Mouse (Mus musculus): ENCODE data around the gene Shb. TPM values are rescaled to one million over a fixed set of nuclear protein-coding genes. Genes with fewer than 3 reads are reported as not detected.

Gene Shb
- polyA plus RNA-seq, 1 experiment from 2014 or later, result 4.9 TPM

DNA sequence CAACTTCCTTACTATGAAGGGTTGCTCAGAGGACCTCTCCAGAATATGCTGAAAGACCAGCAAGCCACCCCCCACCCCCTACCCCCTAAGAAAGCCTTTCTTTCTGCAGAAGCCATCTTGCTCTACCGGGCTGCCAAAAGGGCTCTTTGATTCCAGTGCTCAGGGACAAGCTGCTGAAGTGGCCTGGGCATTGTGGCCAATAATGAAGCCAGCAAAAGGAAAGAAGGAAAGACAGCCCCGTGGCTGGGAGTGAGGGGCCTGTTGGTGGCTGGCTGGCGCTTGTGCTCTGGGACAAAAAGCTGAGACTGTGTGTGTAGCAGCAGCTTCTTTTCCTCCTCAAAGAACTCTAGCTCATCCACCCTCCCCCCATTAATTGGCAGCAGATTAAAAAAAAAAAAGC is 111.5 kb downstream of the Shb start:
- Histone ChIP-seq H3K4me2 (replicated peaks) (no peak overlapping the region), H3K36me3 (no peaks in the 10 kb centered on the region), H3K27me3 (peaks cover 28% of the 10 kb centered on the region), H3K4me1 (peaks cover 33% of the 10 kb centered on the region), H3K9me3 (no peaks in the 10 kb centered on the region), H3K27ac (replicated peaks) (no peak overlapping the region; the same call in 1 of the 2 replicates), H3K9ac (replicated peaks) (no peak overlapping the region), H3K4me3 (no peak overlapping the region)
- ATAC-seq (ENCODE audit: low FRiP score, low read depth), result no peak
- 39% methylated on average over 3 of the region's 3 CpGs for WGBS

DNA sequence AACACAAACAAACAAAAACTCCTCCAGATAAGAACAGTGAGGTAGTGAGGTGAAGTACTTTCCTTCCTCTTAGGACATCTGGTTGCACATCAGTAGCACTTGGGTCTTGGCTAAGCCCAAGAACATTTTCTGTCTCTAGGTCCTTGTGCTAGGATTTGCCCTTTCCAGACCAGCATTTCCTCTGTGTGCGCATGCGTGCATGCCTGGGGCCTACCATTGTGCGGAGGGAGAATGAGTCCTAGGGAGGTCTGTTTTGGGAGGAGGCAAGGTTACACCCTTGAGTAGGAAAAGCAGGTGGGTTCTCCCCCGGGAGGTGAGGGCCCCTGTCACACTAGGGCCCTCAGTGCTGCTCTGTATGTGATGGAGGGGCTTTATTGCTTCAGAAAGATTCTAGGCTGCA is 113.2 kb downstream of the Shb start:
- Histone ChIP-seq H3K36me3 (no peaks in the 10 kb centered on the region), H3K9ac (replicated peaks) (no peak overlapping the region), H3K4me2 (replicated peaks) (no peak overlapping the region), H3K9me3 (no peaks in the 10 kb centered on the region), H3K27ac (replicated peaks) (no peak overlapping the region), H3K27me3 (peaks cover 20% of the 10 kb centered on the region), H3K4me1 (peaks cover 30% of the 10 kb centered on the region), H3K4me3 (no peak overlapping the region)
- 78% methylated on average over 4 of the region's 4 CpGs for WGBS
- ATAC-seq (ENCODE audit: low FRiP score, low read depth), result no peak

DNA sequence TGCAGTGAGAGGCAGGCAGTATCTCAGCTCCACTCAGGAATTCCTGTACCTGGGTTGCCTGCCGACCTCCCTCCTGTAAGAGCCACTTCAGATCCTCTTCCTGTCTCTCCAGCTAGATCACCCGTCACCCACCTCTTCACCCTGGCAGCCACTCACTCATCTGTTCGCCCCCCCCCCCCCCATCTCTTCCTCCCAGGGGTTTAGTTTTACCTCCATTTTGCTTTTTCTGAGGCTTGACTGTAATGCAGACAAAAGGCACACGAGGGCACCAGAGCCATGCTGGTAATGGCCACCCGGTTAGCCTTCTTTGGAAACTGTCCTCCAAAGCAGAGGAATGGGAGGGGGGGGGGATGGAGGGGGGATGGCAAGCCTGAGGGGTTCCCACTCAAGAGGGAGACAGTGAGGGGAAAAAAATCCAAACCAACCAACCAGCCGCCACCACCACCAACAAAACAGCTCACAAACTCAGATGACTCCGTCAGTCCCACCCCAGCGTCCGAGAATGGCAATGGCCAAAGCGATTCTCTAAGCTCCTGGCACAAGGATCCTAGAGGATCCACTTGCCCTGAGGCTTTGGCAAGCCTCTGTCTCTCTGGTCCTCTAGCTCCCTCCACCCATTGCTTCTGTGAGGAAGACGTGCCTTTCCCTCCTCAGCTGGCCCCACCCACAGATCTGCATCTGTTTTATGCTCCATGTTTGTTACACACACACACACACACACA is 113.9 kb downstream of the Shb start:
- peak; percentile 39; the same call in 1 of the 2 replicates for ATAC-seq (ENCODE audit: low FRiP score, low read depth)
- H3K4me1 ChIP-seq, result peaks cover 23% of the 10 kb centered on the region
- H3K4me3 ChIP-seq, result no peak overlapping the region
- no peaks in the 10 kb centered on the region for H3K36me3 ChIP-seq
- no peak overlapping the region for H3K27ac ChIP-seq (replicated peaks)
- peaks cover 14% of the 10 kb centered on the region for H3K27me3 ChIP-seq
- peak overlapping the region; percentile 15; the same call in 1 of the 2 replicates for H3K4me2 ChIP-seq (replicated peaks)
- H3K9me3 ChIP-seq, result no peaks in the 10 kb centered on the region
- WGBS, result 27% methylated on average over 10 of the region's 11 CpGs
- no peak overlapping the region for H3K9ac ChIP-seq (replicated peaks)

DNA sequence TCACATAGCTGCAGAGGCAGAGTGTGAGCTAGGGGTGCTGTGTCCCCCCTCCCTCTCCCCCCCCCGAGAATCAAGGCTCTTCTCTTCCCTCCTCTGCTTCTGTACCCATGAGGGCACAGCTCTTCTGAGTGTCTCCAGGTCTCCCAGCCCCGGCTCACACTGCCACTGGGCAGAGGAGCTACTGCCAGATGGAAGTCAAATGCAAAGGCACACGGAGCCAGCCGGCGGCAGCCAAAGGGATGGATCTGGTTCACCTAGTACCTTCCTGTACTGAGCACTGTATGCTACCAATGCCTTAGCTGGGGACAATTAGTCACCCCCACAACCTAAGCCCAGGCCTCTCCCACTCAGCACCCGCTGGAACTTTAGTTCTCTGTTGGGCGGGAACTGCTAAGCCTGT is 116.0 kb downstream of the Shb start:
- Histone ChIP-seq H3K9me3 (no peaks in the 10 kb centered on the region), H3K27ac (replicated peaks) (no peak overlapping the region)
- 71% methylated on average over 7 of the region's 7 CpGs for WGBS

DNA sequence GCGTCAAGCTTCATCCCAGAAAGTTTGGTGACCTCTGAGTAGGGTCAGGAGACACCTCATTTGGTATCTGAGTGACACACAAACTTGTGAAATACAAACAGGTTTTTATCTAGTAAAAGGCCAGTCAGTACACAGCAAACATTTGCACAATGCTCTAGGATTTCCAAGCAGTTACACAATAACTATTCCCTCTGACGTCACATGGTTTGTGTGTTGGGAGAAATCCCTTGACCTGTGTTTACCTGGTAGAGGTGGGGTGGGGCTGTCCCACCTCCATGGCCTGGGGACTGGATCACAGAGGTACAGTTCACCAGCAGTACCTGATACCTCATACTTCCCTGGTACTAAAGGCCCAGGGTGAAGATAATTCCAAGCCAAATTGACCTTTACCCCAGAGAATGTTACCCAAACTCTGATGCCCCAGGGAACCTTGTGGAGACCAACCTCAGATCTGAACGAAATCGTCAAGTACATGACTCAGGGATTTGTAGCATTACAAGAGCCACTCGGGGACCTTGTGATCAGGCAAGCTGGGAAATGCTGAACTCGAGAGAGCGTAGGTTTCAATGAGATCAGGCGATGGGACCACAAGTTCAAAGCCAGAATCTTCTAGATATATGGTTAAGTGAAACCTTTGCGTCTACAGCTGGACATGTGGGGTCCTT is 118.5 kb downstream of the Shb start:
- H3K36me3 ChIP-seq, result no peaks in the 10 kb centered on the region
- no peaks in the 10 kb centered on the region for H3K9me3 ChIP-seq
- H3K9ac ChIP-seq (replicated peaks), result no peak overlapping the region
- H3K27me3 ChIP-seq, result peaks cover 26% of the 10 kb centered on the region
- no peak for ATAC-seq (ENCODE audit: low FRiP score, low read depth)
- H3K27ac ChIP-seq (replicated peaks), result no peak overlapping the region
- 83% methylated on average over 9 of the region's 9 CpGs for WGBS
- H3K4me3 ChIP-seq, result no peak overlapping the region
- no peak overlapping the region for H3K4me2 ChIP-seq (replicated peaks)
- H3K4me1 ChIP-seq, result peaks cover 13% of the 10 kb centered on the region

More for the DNA sequence above, 116.0 kb downstream of the Shb start:
- Histone ChIP-seq H3K4me2 (replicated peaks) (no peak overlapping the region), H3K4me1 (peaks cover 19% of the 10 kb centered on the region), H3K27me3 (peaks cover 14% of the 10 kb centered on the region), H3K4me3 (no peak overlapping the region), H3K9ac (replicated peaks) (no peak overlapping the region), H3K36me3 (no peaks in the 10 kb centered on the region)
- no peak for ATAC-seq (ENCODE audit: low FRiP score, low read depth)

DNA sequence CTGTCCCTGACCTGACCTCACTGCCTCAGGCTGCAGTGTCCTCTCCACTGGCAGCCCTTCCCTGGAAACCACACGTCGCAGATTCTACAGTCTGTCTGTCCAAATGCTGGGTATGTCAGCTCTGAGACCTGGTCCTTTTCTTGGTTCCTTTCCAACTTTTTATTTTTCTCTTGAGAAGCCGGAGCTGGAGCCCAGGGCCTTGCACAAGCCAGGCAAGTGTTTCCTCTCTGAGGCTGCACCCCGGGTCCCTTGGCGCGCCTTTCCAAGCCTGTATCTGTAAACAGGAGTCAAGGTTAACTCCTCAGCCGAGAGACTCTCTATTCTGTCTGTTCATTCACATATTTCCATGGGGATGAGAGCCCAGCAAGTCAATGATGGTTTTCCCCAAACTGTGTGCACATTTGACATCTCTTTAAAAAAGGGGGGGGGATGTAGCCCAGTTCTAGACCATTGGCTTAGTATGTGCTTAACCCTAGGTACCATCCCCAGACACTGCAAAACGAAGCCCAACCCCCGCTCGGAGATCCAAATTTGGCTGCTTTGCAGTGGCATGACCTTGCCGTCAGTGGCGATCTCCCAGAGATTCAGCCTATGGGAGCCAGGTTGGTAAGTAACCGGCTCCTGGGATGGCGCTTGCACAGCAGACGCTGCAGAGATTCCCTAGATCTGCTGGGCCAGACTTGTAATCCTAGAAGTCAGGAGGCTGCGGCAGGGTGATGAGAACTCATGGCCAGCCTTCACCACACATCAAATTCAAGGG is 119.7 kb downstream of the Shb start:
- H3K4me2 ChIP-seq (replicated peaks), result no peak overlapping the region
- no peak for ATAC-seq (ENCODE audit: low FRiP score, low read depth)
- peaks cover 19% of the 10 kb centered on the region for H3K27me3 ChIP-seq
- no peak overlapping the region for H3K9ac ChIP-seq (replicated peaks)
- no peak overlapping the region for H3K4me3 ChIP-seq
- 70% methylated on average over 16 of the region's 16 CpGs for WGBS
- no peaks in the 10 kb centered on the region for H3K36me3 ChIP-seq
- no peak overlapping the region for H3K27ac ChIP-seq (replicated peaks)
- H3K4me1 ChIP-seq, result peaks cover 6% of the 10 kb centered on the region
- H3K9me3 ChIP-seq, result no peaks in the 10 kb centered on the region

DNA sequence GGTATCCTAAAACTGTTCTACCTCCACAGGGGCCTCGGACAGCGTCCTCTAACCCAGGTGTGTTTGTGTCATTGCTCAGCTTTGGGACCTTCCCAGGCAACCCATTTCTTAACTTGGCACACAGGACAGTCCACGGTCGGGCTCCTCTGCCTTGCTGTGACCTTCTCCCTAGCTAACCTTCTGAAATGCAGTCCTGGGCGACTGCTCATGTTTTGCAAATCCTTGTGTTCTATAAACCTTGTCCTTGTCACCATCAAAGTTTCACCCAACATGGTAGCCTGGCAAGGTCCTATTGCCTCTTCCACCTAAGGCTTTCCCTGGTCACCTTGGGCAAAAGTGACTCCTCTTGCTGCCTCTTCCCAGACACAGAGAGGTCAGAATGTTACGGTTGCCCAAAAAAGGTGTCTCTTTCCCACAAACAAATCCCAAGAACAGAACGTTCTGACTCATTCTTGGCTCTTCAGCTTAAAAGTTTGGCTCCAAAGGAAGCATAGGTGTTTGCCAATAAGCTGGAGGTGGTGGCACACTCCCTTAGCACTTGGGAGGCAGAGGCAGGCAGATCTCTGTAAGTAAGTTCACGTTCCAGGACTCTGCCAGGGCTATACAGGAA is 121.0 kb downstream of the Shb start:
- Histone ChIP-seq H3K9ac (replicated peaks) (no peak overlapping the region), H3K36me3 (no peaks in the 10 kb centered on the region), H3K4me3 (no peak overlapping the region), H3K27me3 (peaks cover 16% of the 10 kb centered on the region), H3K27ac (replicated peaks) (no peak overlapping the region), H3K4me1 (peaks cover 19% of the 10 kb centered on the region), H3K9me3 (no peaks in the 10 kb centered on the region), H3K4me2 (replicated peaks) (no peak overlapping the region)
- WGBS, result 92% methylated on average over 8 of the region's 8 CpGs
- no peak for ATAC-seq (ENCODE audit: low FRiP score, low read depth)

DNA sequence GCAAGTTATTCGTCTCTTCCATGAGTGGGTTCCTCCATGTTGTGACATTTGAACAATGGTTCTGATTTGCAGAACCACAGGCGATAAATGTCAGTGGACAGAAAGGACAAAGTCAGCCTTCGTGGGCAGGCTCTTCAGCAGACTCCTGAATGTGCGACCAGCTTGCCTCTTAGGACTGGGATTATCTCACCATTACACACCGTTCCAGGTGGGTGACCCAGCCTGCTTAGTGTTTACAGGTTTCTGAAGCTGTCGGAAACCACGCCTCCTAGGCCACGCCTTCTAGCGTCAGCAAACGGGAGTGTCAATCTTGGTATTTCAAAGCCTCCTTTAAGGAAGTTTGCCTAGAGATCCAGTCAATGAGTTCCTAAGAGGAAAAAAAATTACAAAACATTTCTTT is 123.0 kb downstream of the Shb start:
- Histone ChIP-seq H3K4me3 (peak overlapping the region; percentile 96), H3K4me2 (replicated peaks) (peak overlapping the region; percentile 60), H3K4me1 (peaks cover 29% of the 10 kb centered on the region), H3K36me3 (peaks cover 3% of the 10 kb centered on the region), H3K9me3 (no peaks in the 10 kb centered on the region), H3K27ac (replicated peaks) (peak overlapping the region; percentile 93), H3K9ac (replicated peaks) (peak overlapping the region; percentile 97; the same call in 1 of the 2 replicates), H3K27me3 (peaks cover 12% of the 10 kb centered on the region)
- 2% methylated on average over 10 of the region's 10 CpGs for WGBS
- 0 out of 2 replicates have a peak, but pooled peaks have one; percentile 1 for ATAC-seq (ENCODE audit: low FRiP score, low read depth)

DNA sequence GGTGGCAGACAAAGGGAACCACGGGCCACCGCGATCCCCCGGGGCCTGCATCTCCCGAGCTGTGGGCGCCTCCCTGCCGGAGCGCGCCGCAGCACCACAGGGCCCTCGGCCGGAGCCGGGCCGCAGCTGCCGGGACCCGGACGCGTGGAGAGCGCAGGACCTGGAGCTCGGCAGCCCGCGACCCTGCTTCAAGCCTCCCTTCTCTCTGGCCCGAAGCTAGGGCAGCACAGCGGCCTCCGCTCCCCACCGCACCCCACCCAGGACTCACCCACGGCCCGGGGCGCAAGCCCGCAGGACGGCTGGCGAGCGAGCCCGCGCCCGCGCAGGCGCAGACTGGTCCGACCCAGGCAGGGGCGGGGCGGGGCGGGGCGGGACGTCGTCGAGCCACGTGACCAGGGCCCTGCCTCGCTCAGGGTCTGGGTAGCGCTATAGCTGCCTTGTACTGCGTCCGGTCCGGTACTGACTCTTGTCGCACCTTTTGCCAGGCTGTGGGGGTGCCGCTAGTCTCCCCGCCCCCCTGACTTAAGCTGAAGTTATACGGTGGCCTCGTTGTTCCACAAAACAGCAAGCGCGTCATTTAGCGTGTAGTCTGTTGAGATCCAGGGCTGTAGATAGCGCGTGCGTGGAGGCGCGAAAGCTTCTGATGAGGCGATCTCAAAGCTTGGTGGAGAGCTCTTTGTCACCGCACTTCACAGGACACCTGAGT is 123.7 kb downstream of the Shb start, which contains the start of gene Slc25a51:
Gene Slc25a51, minus strand, starts transcription at position 340 of the 706 bp plus-strand sequence.
- Histone ChIP-seq H3K27ac (replicated peaks) (peak within 1 kb of the TSS; percentile 93), H3K4me1 (peaks cover 29% of the 10 kb centered on the region), H3K27me3 (peaks cover 12% of the 10 kb centered on the region), H3K36me3 (peaks cover 10% of the 10 kb centered on the region), H3K4me2 (replicated peaks) (peak within 1 kb of the TSS; percentile 60), H3K9ac (replicated peaks) (peak within 1 kb of the TSS; percentile 97), H3K9me3 (no peaks in the 10 kb centered on the region), H3K4me3 (peak within 1 kb of the TSS; percentile 96)
- peak; percentile 97 for ATAC-seq (ENCODE audit: low FRiP score, low read depth)
- WGBS, result under 1% methylated on average over 56 of the region's 67 CpGs

DNA sequence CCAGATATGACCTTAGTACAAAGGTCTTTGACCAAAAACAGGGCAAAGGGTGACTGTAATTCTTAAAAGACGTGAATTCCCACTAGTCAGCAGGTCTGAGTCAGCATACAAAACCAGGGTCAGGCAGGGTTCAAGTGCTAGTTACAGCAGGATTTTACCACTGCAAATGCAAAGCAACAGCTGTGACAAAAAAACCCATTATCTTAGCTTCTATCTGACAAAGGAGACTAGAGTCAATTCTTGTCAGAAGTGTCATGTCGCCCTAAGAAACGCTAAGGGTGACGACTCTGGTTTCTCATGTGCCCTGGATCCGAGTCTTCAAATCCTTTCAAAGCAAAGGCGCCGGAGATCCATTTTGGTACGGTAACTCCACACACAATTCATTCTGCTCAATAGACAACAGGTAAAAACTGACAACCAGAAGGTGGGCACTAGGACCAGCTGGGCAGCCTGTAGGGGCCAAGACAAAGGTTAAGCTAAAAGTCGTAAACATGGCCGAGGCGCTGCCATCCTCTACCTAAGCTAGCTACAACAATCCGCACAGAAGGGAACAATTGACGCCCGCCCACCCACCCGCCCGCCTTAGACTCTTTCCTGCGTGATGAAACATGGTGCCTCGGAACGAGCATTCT is 124.5 kb downstream of the Shb start:
- H3K9me3 ChIP-seq, result no peaks in the 10 kb centered on the region
- H3K4me2 ChIP-seq (replicated peaks), result peak overlapping the region; percentile 60
- peaks cover 12% of the 10 kb centered on the region for H3K27me3 ChIP-seq
- H3K27ac ChIP-seq (replicated peaks), result peak overlapping the region; percentile 93
- under 1% methylated on average over 19 of the region's 19 CpGs for WGBS
- H3K36me3 ChIP-seq, result peaks cover 18% of the 10 kb centered on the region
- no peak; the same call in 1 of the 2 replicates for ATAC-seq (ENCODE audit: low FRiP score, low read depth)
- peaks cover 29% of the 10 kb centered on the region for H3K4me1 ChIP-seq
- H3K4me3 ChIP-seq, result peak overlapping the region; percentile 96
- peak overlapping the region; percentile 97 for H3K9ac ChIP-seq (replicated peaks)

Measured in midbrain, embryonic 12.5 days (tissue).